Mouse (Mus musculus): Measurements from ENCODE around the gene Mki67. TPM values are rescaled to one million over a fixed set of nuclear protein-coding genes. Genes with fewer than 3 reads are reported as not detected.
A peak's percentile ranks its signal among the peaks of the same experiment; 100 is the strongest.

The Mki67 gene
- total and polyA plus RNA-seq, 3 experiments: 57.8 to 102 (median 73.1) TPM

DNA sequence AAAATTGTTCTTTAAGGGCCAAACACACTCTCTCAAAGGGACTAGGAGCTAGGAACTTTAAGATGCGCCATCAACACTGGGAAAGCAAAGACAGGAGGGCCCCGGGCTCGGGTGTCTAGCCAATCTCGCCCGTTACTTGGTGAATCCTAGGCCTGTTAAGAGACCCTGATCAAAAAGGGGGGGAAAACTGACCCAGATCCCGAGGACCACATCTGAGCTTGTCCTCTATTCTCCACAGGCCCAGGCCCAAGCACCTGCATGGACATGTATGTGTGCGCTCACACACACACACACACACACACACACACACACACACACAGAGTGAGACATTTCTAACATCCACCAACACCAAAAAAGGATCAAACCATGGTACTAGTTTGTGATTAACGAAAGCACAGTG lies 2.8 kb downstream of the Mki67 start:
- peak overlapping the region; percentile 80 for H3K9ac ChIP-seq (ENCODE audit: insufficient read depth, low read depth)
- H3K36me3 ChIP-seq (replicated peaks in 1 of 2; ENCODE audit: control insufficient read depth in 1 of 2, insufficient read depth in 1 of 2, low read length in 1 of 2): peaks cover 21 to 34% of the 10 kb centered on the region in 2 experiments
- peaks cover 0 to 32% of the 10 kb centered on the region in 2 experiments; a peak in 3 of 4 replicates for H3K4me1 ChIP-seq (ENCODE audit: control insufficient read depth in 1 of 2, insufficient read depth in 2 of 2)
- H3K79me2 ChIP-seq (replicated peaks; ENCODE audit: control insufficient read depth, extremely low read depth, insufficient read depth, poor library complexity, severe bottlenecking): peaks cover 72% of the 10 kb centered on the region
- no peak for TF ChIP-seq JUND (conservative IDR thresholded peaks at IDR 0.05; ENCODE audit: low read depth, low read length)
- TF ChIP-seq CHD1 (IDR thresholded peaks at IDR 0.05; ENCODE audit: low read depth, low read length): 0 out of 2 replicates have a peak, but pooled peaks have one; percentile 19
- H3K27ac ChIP-seq (ENCODE audit: insufficient read depth, low read depth): peak overlapping the region; percentile 60
- in situ Hi-C loops (cut with MboI; ENCODE audit: low pct_ligation_motif_present, low pct_unique_long_range_greater_than_20kb, low sequenced_read_pairs) (no loop called here), dilution Hi-C loops (cut with MboI; ENCODE audit: extremely low pct_ligation_motif_present, extremely low pct_unique_long_range_greater_than_20kb, low sequenced_read_pairs) (no loop called here)
- H3K27me3 ChIP-seq (replicated peaks): no peaks in the 10 kb centered on the region
- peak overlapping the region; percentile 80 for H3K4me2 ChIP-seq (ENCODE audit: insufficient read depth, low read depth, poor library complexity, severe bottlenecking)
- DNase-seq (ENCODE audit: extremely low read depth): no peak
- H3K4me3 ChIP-seq (replicated peaks in 1 of 3; ENCODE audit: low read depth in 2 of 3, low read length in 2 of 3, poor library complexity in 1 of 3): peak overlapping the region; percentile 64 to 94 (median 92)
- H3K9me3 ChIP-seq (replicated peaks; ENCODE audit: low read length): no peaks in the 10 kb centered on the region

DNA sequence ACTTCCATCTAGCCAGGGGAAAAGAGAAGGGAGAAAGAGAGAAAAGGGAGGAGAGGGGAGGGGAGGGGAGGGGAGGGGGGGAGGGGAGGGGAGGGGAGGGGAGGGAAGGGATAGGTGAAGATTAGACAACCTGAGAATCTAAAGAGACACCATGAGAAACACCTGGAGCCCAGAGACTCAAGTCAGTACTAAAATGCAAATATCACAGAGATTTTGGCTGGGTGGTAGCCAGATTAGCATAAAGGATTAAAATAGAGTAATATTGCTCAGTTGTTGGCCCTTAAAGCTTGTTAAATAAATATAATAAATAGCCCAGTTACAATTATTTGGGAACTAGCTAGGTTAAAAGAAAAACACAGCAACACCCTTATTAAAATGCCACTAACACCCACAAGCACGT lies 3.6 kb downstream of the Mki67 start:
- Histone ChIP-seq H3K4me3 (replicated peaks in 1 of 3; ENCODE audit: low read depth in 2 of 3, low read length in 2 of 3, poor library complexity in 1 of 3) (peak overlapping the region; percentile 64 to 94 (median 92)), H3K27ac (ENCODE audit: insufficient read depth, low read depth) (peak overlapping the region; percentile 60), H3K9ac (ENCODE audit: insufficient read depth, low read depth) (peak overlapping the region; percentile 80), H3K4me2 (ENCODE audit: insufficient read depth, low read depth, poor library complexity, severe bottlenecking) (peak overlapping the region; percentile 80), H3K9me3 (replicated peaks; ENCODE audit: low read length) (no peaks in the 10 kb centered on the region), H3K4me1 (ENCODE audit: control insufficient read depth in 1 of 2, insufficient read depth in 2 of 2) (peaks cover 0 to 28% of the 10 kb centered on the region in 2 experiments; a peak in 3 of 4 replicates), H3K36me3 (replicated peaks in 1 of 2; ENCODE audit: control insufficient read depth in 1 of 2, insufficient read depth in 1 of 2, low read length in 1 of 2) (peaks cover 27 to 42% of the 10 kb centered on the region in 2 experiments), H3K79me2 (replicated peaks; ENCODE audit: control insufficient read depth, extremely low read depth, insufficient read depth, poor library complexity, severe bottlenecking) (peaks cover 77% of the 10 kb centered on the region), H3K27me3 (replicated peaks) (no peaks in the 10 kb centered on the region)
- in situ Hi-C loops (cut with MboI; ENCODE audit: low pct_ligation_motif_present, low pct_unique_long_range_greater_than_20kb, low sequenced_read_pairs) (no loop called here), dilution Hi-C loops (cut with MboI; ENCODE audit: extremely low pct_ligation_motif_present, extremely low pct_unique_long_range_greater_than_20kb, low sequenced_read_pairs) (no loop called here)
- DNase-seq (ENCODE audit: extremely low read depth): no peak
- TF ChIP-seq POLR2A (IDR thresholded peaks at IDR 0.05; ENCODE audit: low read depth, low read length) (no peak), GABPA (IDR thresholded peaks at IDR 0.05; ENCODE audit: insufficient replicate concordance, low read depth, low read length) (no peak), E2F4 (IDR thresholded peaks at IDR 0.05; ENCODE audit: insufficient replicate concordance, low read depth, low read length) (no peak), CHD2 (IDR thresholded peaks at IDR 0.05; ENCODE audit: low read length) (no peak), RCOR1 (conservative IDR thresholded peaks at IDR 0.05; ENCODE audit: low read depth, low read length) (no peak), ZC3H11A (IDR thresholded peaks at IDR 0.05; ENCODE audit: low read depth, low read length) (no peak), CHD1 (IDR thresholded peaks at IDR 0.05; ENCODE audit: low read depth, low read length) (no peak), ETS1 (conservative IDR thresholded peaks at IDR 0.05; ENCODE audit: low read depth, low read length) (0 out of 2 replicates have a peak, but pooled peaks have one; percentile 38), ZKSCAN1 (IDR thresholded peaks at IDR 0.05; ENCODE audit: borderline replicate concordance, low read depth, low read length) (no peak), BHLHE40 (IDR thresholded peaks at IDR 0.05; ENCODE audit: low read depth, low read length) (no peak), SIN3A (IDR thresholded peaks at IDR 0.05; ENCODE audit: low read length) (no peak), MYC (IDR thresholded peaks at IDR 0.05; ENCODE audit: low read depth, low read length) (no peak), PAX5 (IDR thresholded peaks at IDR 0.05; ENCODE audit: low read length) (no peak), HCFC1 (IDR thresholded peaks at IDR 0.05; ENCODE audit: low read depth, low read length) (no peak), IRF4 (IDR thresholded peaks at IDR 0.05; ENCODE audit: low read depth, low read length) (peak; percentile 67; the same call in 1 of the 2 replicates), JUN (IDR thresholded peaks at IDR 0.05; ENCODE audit: insufficient read depth, low read depth, low read length) (peak; percentile 35; the same call in 1 of the 2 replicates), MAZ (IDR thresholded peaks at IDR 0.05; ENCODE audit: low read depth, low read length) (no peak), EP300 (IDR thresholded peaks at IDR 0.05; ENCODE audit: low read length) (peak; percentile 75), TBP (conservative IDR thresholded peaks at IDR 0.05; ENCODE audit: low read depth, low read length) (0 out of 2 replicates have a peak, but pooled peaks have one; percentile 10), MAX (IDR thresholded peaks at IDR 0.05; ENCODE audit: low read length) (no peak), POLR2AphosphoS2 (IDR thresholded peaks at IDR 0.05; ENCODE audit: low read depth, low read length) (no peak), TCF12 (IDR thresholded peaks at IDR 0.05; ENCODE audit: low read depth, low read length) (peak; percentile 72; the same call in 1 of the 2 replicates), JUND (conservative IDR thresholded peaks at IDR 0.05; ENCODE audit: low read depth, low read length) (peak; percentile 50; the same call in 1 of the 2 replicates), CTCF (conservative IDR thresholded peaks at IDR 0.05 in 1 of 2, IDR thresholded peaks at IDR 0.05 in 1 of 2; ENCODE audit: low read depth in 2 of 2, low read length in 2 of 2) (no peak)

Data from CH12.LX (cell line).